In the genomic region with DNA sequence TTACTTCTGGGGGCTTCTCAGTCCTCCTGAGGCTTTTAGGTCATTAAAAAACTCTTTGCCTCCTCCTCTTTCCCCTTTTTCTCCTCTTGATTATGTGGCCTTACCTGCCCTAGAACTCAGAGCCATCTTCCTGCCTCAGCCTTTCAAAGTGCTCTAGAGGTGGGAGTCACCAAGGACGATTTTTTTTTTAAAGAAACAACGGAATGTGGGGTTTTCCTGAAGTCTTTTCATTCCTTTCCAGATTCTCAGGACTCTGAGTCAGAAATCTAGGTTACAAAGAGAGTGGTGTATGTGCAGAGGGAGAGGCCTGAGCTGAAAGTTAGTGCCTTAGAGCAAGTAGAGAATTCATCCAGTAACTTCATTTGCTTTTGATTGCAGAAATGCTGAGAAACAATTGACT, we compare ENCODE assay signal across 7 mouse cellular contexts. TPM values are rescaled to one million over a fixed set of nuclear protein-coding genes. Genes with fewer than 3 reads are reported as not detected.
DNase-seq lines count a peak whose midpoint lies in the region; ATAC-seq lines count a peak whose summit lies in the region.

No protein-coding gene starts in this region.

- peak overlapping the region; percentile 68 for H3K4me3 ChIP-seq in neural tube, embryonic 11.5 days (ENCODE audit: low read depth, low read length)
- peak overlapping the region; percentile 79 for H3K4me3 ChIP-seq in limb, embryonic 15.5 days
- peak overlapping the region; percentile 67 for H3K4me3 ChIP-seq in stomach, embryonic 16.5 days (replicated peaks; ENCODE audit: low read length)

- 64% methylated on average over 2 of the region's 2 CpGs for WGBS in neural tube, embryonic 11.5 days
- 22% methylated on average over 2 of the region's 2 CpGs for WGBS in limb, embryonic 15.5 days
- 33% methylated on average over 2 of the region's 2 CpGs for WGBS in stomach, embryonic 16.5 days

- H3K4me1 ChIP-seq in neural tube, embryonic 11.5 days (ENCODE audit: control insufficient read depth, insufficient read depth, low read length): peaks cover 18% of the 10 kb centered on the region
- peaks cover 51% of the 10 kb centered on the region for H3K4me1 ChIP-seq in limb, embryonic 15.5 days
- H3K4me1 ChIP-seq in stomach, embryonic 16.5 days (ENCODE audit: control insufficient read depth, insufficient read depth, low read length): peaks cover 38% of the 10 kb centered on the region

- peak overlapping the region; percentile 59 for H3K4me2 ChIP-seq in neural tube, embryonic 11.5 days (ENCODE audit: low read depth)
- peak overlapping the region; percentile 78 for H3K4me2 ChIP-seq in limb, embryonic 15.5 days
- H3K4me2 ChIP-seq in stomach, embryonic 16.5 days (ENCODE audit: low read depth, low read length): peak overlapping the region; percentile 71

- no peaks in the 10 kb centered on the region for H3K9me3 ChIP-seq in neural tube, embryonic 11.5 days (ENCODE audit: control insufficient read depth, low read length)
- H3K9me3 ChIP-seq in limb, embryonic 15.5 days: no peaks in the 10 kb centered on the region
- no peaks in the 10 kb centered on the region for H3K9me3 ChIP-seq in stomach, embryonic 16.5 days (replicated peaks; ENCODE audit: control insufficient read depth, low read length)

- no peak for ATAC-seq in neural tube, embryonic 11.5 days (ENCODE audit: insufficient read depth, low FRiP score, low TSS enrichment)
- ATAC-seq in limb, embryonic 15.5 days (ENCODE audit: insufficient number of reproducible peaks, low FRiP score, low TSS enrichment, low read depth): no peak
- no peak for ATAC-seq in stomach, embryonic 16.5 days (ENCODE audit: insufficient read depth, low FRiP score)

- no peaks in the 10 kb centered on the region for H3K27me3 ChIP-seq in neural tube, embryonic 11.5 days (ENCODE audit: control insufficient read depth, insufficient read depth, low read length)
- H3K27me3 ChIP-seq in limb, embryonic 15.5 days: no peaks in the 10 kb centered on the region
- H3K27me3 ChIP-seq in stomach, embryonic 16.5 days (ENCODE audit: control insufficient read depth, insufficient read depth, low read length): no peaks in the 10 kb centered on the region

- peak overlapping the region; percentile 96 for H3K27ac ChIP-seq in neural tube, embryonic 11.5 days (ENCODE audit: low read depth, low read length)
- peak overlapping the region; percentile 100 for H3K27ac ChIP-seq in limb, embryonic 15.5 days
- peak overlapping the region; percentile 99 for H3K27ac ChIP-seq in stomach, embryonic 16.5 days (ENCODE audit: low read length)

- DNase-seq in neural tube, embryonic 11.5 days (ENCODE audit: low spot score): no peak
- no peak for DNase-seq in neural tube, embryonic 10.5 days (ENCODE audit: extremely low spot score, low spot score)
- peak; percentile 40 for DNase-seq in fibroblast of lung, adult 2 months (ENCODE audit: low read depth)
- no peak for DNase-seq in adrenal gland, postnatal 4 days (ENCODE audit: low spot score in 2 of 2)
- no peak for DNase-seq in right cerebral cortex, adult 2 months (ENCODE audit: low spot score in 2 of 2)

- no peaks in the 10 kb centered on the region for H3K36me3 ChIP-seq in neural tube, embryonic 11.5 days (ENCODE audit: control insufficient read depth, insufficient read depth, low read length)
- 0 out of 2 replicates have a peak, but pooled peaks cover 5% of the 10 kb centered on the region for H3K36me3 ChIP-seq in limb, embryonic 15.5 days
- H3K36me3 ChIP-seq in stomach, embryonic 16.5 days (ENCODE audit: control insufficient read depth, insufficient read depth, low read length): no peaks in the 10 kb centered on the region

- peak overlapping the region; percentile 94 for H3K9ac ChIP-seq in neural tube, embryonic 11.5 days (ENCODE audit: low read length)
- H3K9ac ChIP-seq in limb, embryonic 15.5 days: peak overlapping the region; percentile 71; the same call in 1 of the 2 replicates
- peak overlapping the region; percentile 83 for H3K9ac ChIP-seq in stomach, embryonic 16.5 days (ENCODE audit: low read length)

RNA-seq across cellular contexts. Expression of gene Numa1, which starts 37.8 kb away (rescaled TPM):
- polyA plus RNA-seq in neural tube, embryonic 11.5 days (2014; fragmentation: Nextera tagmentation; extraction: Ambion mirVana): 89.9 and 102 TPM in 2 replicates
- polyA plus RNA-seq in limb, embryonic 15.5 days (2015; fragmentation: Nextera tagmentation; extraction: Ambion mirVana): 66.2 and 72.9 TPM in 2 replicates
- 60.9 and 64.3 TPM in 2 replicates for polyA plus RNA-seq in stomach, embryonic 16.5 days (2015; fragmentation: Nextera tagmentation; extraction: Ambion mirVana)
- total RNA-seq in adrenal gland, postnatal 4 days (2021): 100 to 1,000 TPM; 179 to 203 TPM

RNA-seq across cellular contexts. Expression of gene Lrrc51, which starts 38.0 kb away (rescaled TPM):
- 7.9 and 8.8 TPM in 2 replicates for polyA plus RNA-seq in neural tube, embryonic 11.5 days (2014; fragmentation: Nextera tagmentation; extraction: Ambion mirVana)
- 8.8 and 11.5 TPM in 2 replicates for polyA plus RNA-seq in limb, embryonic 15.5 days (2015; fragmentation: Nextera tagmentation; extraction: Ambion mirVana)
- polyA plus RNA-seq in stomach, embryonic 16.5 days (2015; fragmentation: Nextera tagmentation; extraction: Ambion mirVana): 10.3 and 11.5 TPM in 2 replicates
- total RNA-seq in adrenal gland, postnatal 4 days (2021): 1 to 10 TPM; 6.1 to 8.3 TPM

RNA-seq across cellular contexts. Expression of gene Il18bp, which starts 46.8 kb away (rescaled TPM):
- 3.4 TPM in 2 replicates for polyA plus RNA-seq in neural tube, embryonic 11.5 days (2014; fragmentation: Nextera tagmentation; extraction: Ambion mirVana)
- polyA plus RNA-seq in limb, embryonic 15.5 days (2015; fragmentation: Nextera tagmentation; extraction: Ambion mirVana): 1.9 and 2.4 TPM in 2 replicates
- polyA plus RNA-seq in stomach, embryonic 16.5 days (2015; fragmentation: Nextera tagmentation; extraction: Ambion mirVana): 2.6 and 3.3 TPM in 2 replicates
- 10 to 100 TPM; 11.5 to 11.6 TPM for total RNA-seq in adrenal gland, postnatal 4 days (2021)
